Mouse (Mus musculus) thymus, adult 2 months (tissue): ENCODE data around the gene Dram1. TPM values are rescaled to one million over a fixed set of nuclear protein-coding genes. Genes with fewer than 3 reads are reported as not detected.

Experiments
- DNase-seq: peaks from one replicate; pipeline ENCODE4 v3.0.0; 2021
- H3K27ac ChIP-seq: fragments of 200-500 bp; 2 replicates; pipeline ENCODE4 v1.5.1; 2012; ENCODE audit warnings: low read length, control low read depth; ENCODE audit not compliant: control insufficient read depth, insufficient read depth
- H3K27me3 ChIP-seq: fragments of 200-500 bp; 2 replicates; pipeline ENCODE4 v1.6.1; 2012; ENCODE audit warnings: mild to moderate bottlenecking, low read length, moderate library complexity, mixed read lengths; ENCODE audit not compliant: control insufficient read depth, insufficient read depth
- H3K36me3 ChIP-seq: fragments of 200-500 bp; 2 replicates; pipeline ENCODE4 v1.6.1; 2012; ENCODE audit warnings: mild to moderate bottlenecking, low read length, moderate library complexity; ENCODE audit not compliant: control insufficient read depth, insufficient read depth
- H3K4me1 ChIP-seq: fragments of 200-500 bp; replicated peaks from 2 replicates; pipeline ENCODE4 v1.6.1; 2012; ENCODE audit warnings: low read length; ENCODE audit not compliant: control insufficient read depth, insufficient read depth
- H3K4me3 ChIP-seq: fragments of 200-500 bp; 2 replicates; pipeline ENCODE4 v1.5.1; 2012; ENCODE audit warnings: mild to moderate bottlenecking, low read length, control low read depth, moderate library complexity; ENCODE audit not compliant: control insufficient read depth, insufficient read depth
- CTCF ChIP-seq: fragments of 200-500 bp; IDR thresholded peaks from 2 replicates; pipeline ENCODE4 v1.5.1; 2012; ENCODE audit warnings: mild to moderate bottlenecking, control low read depth, low read length, moderate library complexity, borderline replicate concordance; ENCODE audit not compliant: control insufficient read depth, poor library complexity, insufficient read depth; ENCODE audit errors: extremely low read depth
- POLR2A ChIP-seq: fragments of 200-500 bp; IDR thresholded peaks from 2 replicates; pipeline ENCODE4 v1.6.1; 2012; ENCODE audit warnings: mild to moderate bottlenecking, low read length, control low read depth, moderate library complexity; ENCODE audit not compliant: control insufficient read depth, poor library complexity, insufficient read depth; ENCODE audit errors: extremely low read depth
- WGBS: fragments of 180-500 bp; shearing (Covaris S2); methylation state at CpG from one replicate; pipeline ENCODE4 v1.1.7; 2018; 5-methylcytosine and 5-hydroxymethylcytosine counted together
- polyA plus RNA-seq: library from polyadenylated mRNA; depleted of rRNA; stranded (reverse); fragments of >200 nt; gene quantifications from 2 replicates; pipeline ENCODE4 v1.2.3, GENCODE M21; 2012

Dram1 gene
- polyA plus RNA-seq, 1 experiment = 24.9 TPM

DNA sequence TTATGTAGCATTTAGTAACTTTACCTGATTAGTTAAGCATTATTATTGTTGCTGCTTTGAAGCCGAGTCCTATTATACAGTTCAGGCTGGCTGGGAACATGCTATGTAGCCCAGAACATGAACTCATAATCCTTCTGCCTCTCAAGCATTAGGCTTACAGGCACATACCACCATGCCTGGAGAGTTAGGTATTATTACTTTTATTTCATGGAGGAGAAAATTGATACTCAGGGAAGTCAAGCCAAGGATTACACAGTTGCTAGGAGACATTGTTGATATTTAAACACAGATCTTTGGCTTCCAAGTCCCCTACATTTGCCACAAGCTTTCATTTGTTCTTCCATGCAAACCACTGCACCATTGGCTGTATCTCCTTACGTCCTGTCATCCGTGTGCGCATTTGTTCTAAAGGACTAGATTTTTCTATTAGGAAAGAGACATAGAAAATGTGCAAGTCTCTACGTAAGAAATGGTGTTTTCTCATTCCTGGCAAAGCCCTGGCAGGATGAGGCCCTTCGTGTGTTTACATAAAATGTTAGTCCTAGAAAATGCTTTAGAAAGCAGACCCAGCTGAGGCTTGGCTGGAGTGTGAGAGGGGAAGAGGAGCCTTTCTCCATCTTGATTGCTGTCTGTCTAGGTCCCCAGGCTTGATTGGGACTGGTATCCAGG lies 76.9 kb downstream of the Dram1 start:
- no peak overlapping the region for H3K4me3 ChIP-seq
- no peaks in the 10 kb centered on the region for H3K27me3 ChIP-seq
- H3K27ac ChIP-seq = no peak overlapping the region
- TF ChIP-seq CTCF (no peak), POLR2A (no peak)
- WGBS = 87% methylated on average over 6 of the region's 6 CpGs
- H3K36me3 ChIP-seq = no peaks in the 10 kb centered on the region
- DNase-seq = no peak
- no peaks in the 10 kb centered on the region for H3K4me1 ChIP-seq

DNA sequence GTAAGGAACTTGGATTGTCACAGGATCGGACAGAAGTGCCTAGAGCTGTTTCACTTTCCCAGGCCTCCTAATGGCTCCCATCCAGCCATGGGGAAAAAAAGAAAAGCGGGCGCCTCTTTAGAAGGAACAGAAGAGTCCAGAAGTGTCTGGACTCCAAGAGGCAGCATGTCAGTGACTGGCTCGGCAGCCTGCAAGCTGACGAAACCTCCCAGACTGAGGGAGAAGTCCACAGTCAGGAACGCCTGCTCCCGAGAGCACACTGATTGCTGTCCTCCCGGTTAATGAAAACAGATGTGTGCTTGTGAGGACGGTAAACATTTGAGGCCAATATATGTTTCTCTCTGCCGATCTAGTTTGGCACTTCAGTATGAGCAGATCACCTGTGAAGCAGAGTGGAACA lies 81.9 kb downstream of the Dram1 start:
- H3K36me3 ChIP-seq = no peaks in the 10 kb centered on the region
- DNase-seq = no peak
- H3K27ac ChIP-seq = no peak overlapping the region
- H3K4me3 ChIP-seq = no peak overlapping the region
- no peaks in the 10 kb centered on the region for H3K4me1 ChIP-seq
- no peaks in the 10 kb centered on the region for H3K27me3 ChIP-seq
- TF ChIP-seq POLR2A (no peak), CTCF (no peak)
- WGBS = 89% methylated on average over 10 of the region's 10 CpGs

- Histone ChIP-seq H3K36me3 (no peaks in the 10 kb centered on the region), H3K4me1 (no peaks in the 10 kb centered on the region), H3K27me3 (no peaks in the 10 kb centered on the region), H3K27ac (no peak overlapping the region), H3K4me3 (no peak overlapping the region)
- WGBS = 97% methylated on average over 6 of the region's 6 CpGs
- TF ChIP-seq POLR2A (no peak), CTCF (no peak)
- DNase-seq = no peak
Observed at GRCm38 (mm10) chr10:88295091-88295490, 83.8 kb downstream of the Dram1 start.

- Histone ChIP-seq H3K4me1 (no peaks in the 10 kb centered on the region), H3K4me3 (no peak overlapping the region), H3K27ac (no peak overlapping the region), H3K27me3 (no peaks in the 10 kb centered on the region), H3K36me3 (no peaks in the 10 kb centered on the region)
- no peak for TF ChIP-seq POLR2A
- TF ChIP-seq CTCF = no peak
- no peak for DNase-seq
- 95% methylated on average over 10 of the region's 10 CpGs for WGBS
Observed at GRCm38 (mm10) chr10:88288061-88288460, 90.8 kb downstream of the Dram1 start.

DNA sequence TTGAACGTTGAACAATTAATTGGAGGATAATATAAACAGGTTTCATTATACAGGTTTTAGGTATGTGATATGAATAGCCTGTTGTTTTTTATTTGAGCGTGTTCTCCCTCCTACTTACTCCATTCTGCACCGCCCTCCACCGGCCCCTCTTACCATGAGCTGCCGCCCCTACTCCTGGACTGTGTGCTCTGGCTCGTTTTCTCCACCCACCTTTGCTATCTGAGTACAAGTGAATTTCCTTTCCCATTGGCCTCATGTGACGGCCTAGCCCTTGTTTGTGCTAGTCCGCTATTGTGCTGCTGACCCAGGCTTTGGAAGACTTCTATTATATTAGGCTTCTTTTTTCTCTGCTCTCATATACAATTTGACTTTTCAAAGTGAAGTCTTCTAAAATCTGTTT lies 91.6 kb downstream of the Dram1 start:
- TF ChIP-seq POLR2A (no peak), CTCF (no peak)
- no peak overlapping the region for H3K27ac ChIP-seq
- no peak overlapping the region for H3K4me3 ChIP-seq
- no peak for DNase-seq
- no peaks in the 10 kb centered on the region for H3K4me1 ChIP-seq
- WGBS = 85% methylated on average over 8 of the region's 8 CpGs
- no peaks in the 10 kb centered on the region for H3K27me3 ChIP-seq
- H3K36me3 ChIP-seq = no peaks in the 10 kb centered on the region

DNA sequence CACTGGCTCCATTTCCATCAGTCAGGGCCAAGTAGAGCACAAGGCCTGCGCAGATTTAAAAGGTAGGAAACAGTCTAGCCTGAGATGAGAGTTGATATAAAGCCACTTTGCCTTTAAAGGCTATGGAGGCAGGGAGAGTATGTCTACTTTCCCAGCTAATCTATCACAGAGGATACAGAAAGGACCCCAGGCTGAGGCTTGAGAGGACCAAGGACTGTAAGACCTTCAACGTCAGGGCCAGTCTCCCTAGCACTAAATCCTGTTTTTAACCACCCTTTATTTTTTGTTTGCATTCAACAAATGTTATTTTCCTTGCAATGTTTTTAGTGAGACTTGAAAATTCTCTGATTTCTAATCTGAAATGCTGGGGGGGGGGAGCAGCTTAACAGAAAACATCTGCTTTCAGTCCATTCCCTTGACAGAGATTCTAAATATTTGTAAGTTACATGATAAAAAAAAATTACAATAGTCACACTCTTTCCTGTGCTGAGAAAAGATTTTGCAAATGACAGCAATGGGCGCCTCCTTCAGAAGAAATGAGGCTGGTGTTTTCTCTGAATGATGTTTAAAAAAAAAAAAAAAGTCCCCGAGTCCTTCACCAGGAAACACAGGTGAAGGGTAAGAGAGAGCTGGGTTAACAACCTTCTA lies 94.4 kb downstream of the Dram1 start:
- TF ChIP-seq CTCF = no peak
- no peak for TF ChIP-seq POLR2A
- DNase-seq = no peak
- Histone ChIP-seq H3K36me3 (no peaks in the 10 kb centered on the region), H3K4me3 (no peak overlapping the region), H3K27ac (no peak overlapping the region), H3K4me1 (no peaks in the 10 kb centered on the region; the same call in 1 of the 2 replicates), H3K27me3 (no peaks in the 10 kb centered on the region)
- 93% methylated on average over 4 of the region's 4 CpGs for WGBS
